Mouse (Mus musculus) olfactory bulb, adult 2 months (tissue): ENCODE measurements at regions not wholly inside any gene's neighbourhood (a gene's known extent, or its start where the extent isn't known, plus 50 kb on each side); places are given as distances from the start of the nearest gene placed in this dataset.

ENCODE experiments used
- H3K27ac ChIP-seq: fragments of 200-500 bp; 2 replicates; pipeline ENCODE4 v1.5.1; 2012; ENCODE audit warnings: low read depth, low read length; ENCODE audit not compliant: insufficient read depth
- H3K4me1 ChIP-seq: fragments of 200-500 bp; 2 replicates; pipeline ENCODE4 v1.6.1; 2012; ENCODE audit warnings: low read length; ENCODE audit not compliant: control insufficient read depth, insufficient read depth
- H3K4me3 ChIP-seq: fragments of 200-500 bp; 2 replicates; pipeline ENCODE4 v1.5.1; 2012; ENCODE audit warnings: mild to moderate bottlenecking, low read depth, low read length, moderate library complexity; ENCODE audit not compliant: insufficient read depth
- CTCF ChIP-seq: fragments of 200-500 bp; IDR thresholded peaks from 2 replicates; pipeline ENCODE4 v1.5.1; 2012; ENCODE audit warnings: low read depth, mild to moderate bottlenecking, low read length, moderate library complexity; ENCODE audit not compliant: insufficient read depth
- POLR2A ChIP-seq: fragments of 200-500 bp; IDR thresholded peaks from 2 replicates; pipeline ENCODE4 v1.6.1; 2012; ENCODE audit warnings: mild to moderate bottlenecking, low read depth, low read length, moderate library complexity; ENCODE audit not compliant: insufficient read depth
- WGBS: fragments of 180-500 bp; shearing (Covaris S2); methylation state at CpG from one replicate; pipeline ENCODE4 v1.1.7; 2018; 5-methylcytosine and 5-hydroxymethylcytosine counted together

DNA sequence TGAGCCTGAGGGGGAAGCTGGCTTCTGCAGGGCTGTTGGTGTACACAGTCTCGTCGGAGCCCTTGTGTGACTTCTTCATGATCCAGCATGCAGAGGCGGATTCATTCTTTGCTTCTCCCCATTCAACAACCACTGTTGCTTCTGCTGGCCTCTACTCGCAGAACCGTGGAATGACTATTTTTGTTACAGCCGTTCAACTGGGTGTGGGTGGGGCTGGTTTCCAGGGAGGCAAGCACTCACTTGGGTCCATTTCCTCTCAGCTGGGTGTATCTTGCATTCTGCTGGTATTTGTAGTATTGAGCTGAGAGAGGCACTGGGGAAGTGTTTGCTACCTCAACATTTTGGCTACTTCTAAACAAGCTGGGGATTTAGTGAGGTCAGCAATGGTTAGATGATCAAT is 197.3 kb upstream of the Klhl29 start:
- Histone ChIP-seq H3K4me3 (no peak overlapping the region), H3K27ac (no peak overlapping the region), H3K4me1 (peaks cover 5% of the 10 kb centered on the region; the same call in 1 of the 2 replicates)
- TF ChIP-seq POLR2A, result no peak
- TF ChIP-seq CTCF, result no peak
- 32% methylated on average over 6 of the region's 6 CpGs for WGBS

- 92% methylated on average over 5 of the region's 5 CpGs for WGBS
- Histone ChIP-seq H3K4me3 (no peak overlapping the region), H3K27ac (no peak overlapping the region), H3K4me1 (peaks cover 5% of the 10 kb centered on the region; the same call in 1 of the 2 replicates)
- no peak for TF ChIP-seq CTCF
- no peak for TF ChIP-seq POLR2A
These were observed 193.5 kb upstream of the Klhl29 start for GRCm38 (mm10) chr12:5568941-5569340.

GRCm38 (mm10) chr12:5566231-5566630 is 190.7 kb upstream of the Klhl29 start:
- H3K4me3 ChIP-seq, result no peak overlapping the region
- H3K4me1 ChIP-seq, result no peaks in the 10 kb centered on the region
- no peak for TF ChIP-seq CTCF
- no peak for TF ChIP-seq POLR2A
- H3K27ac ChIP-seq, result no peak overlapping the region
- WGBS, result 63% methylated on average over 2 of the region's 2 CpGs

DNA sequence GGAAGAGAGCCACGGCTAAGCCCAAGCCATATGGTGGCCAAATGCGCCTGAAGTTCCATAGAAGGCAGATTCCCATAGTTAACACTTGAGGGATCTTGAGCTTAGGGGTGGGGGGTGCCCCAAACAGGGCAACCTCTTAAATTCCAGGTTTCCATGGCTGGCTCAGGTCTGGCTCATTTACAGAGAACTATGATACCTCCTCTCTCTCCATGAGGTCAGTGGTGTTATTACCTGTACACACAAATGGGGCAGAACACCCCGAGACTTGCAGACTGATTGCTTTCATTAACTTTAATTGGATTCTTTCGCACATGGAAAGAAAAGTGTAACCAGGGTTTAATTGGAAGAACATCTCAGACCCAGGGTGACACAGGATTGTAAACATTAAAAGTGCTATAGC is 177.1 kb upstream of the Klhl29 start:
- WGBS, result 79% methylated on average over 4 of the region's 4 CpGs
- H3K4me3 ChIP-seq, result no peak overlapping the region
- TF ChIP-seq CTCF (no peak), POLR2A (no peak)
- H3K4me1 ChIP-seq, result peaks cover 2% of the 10 kb centered on the region; the same call in 1 of the 2 replicates
- no peak overlapping the region for H3K27ac ChIP-seq

DNA sequence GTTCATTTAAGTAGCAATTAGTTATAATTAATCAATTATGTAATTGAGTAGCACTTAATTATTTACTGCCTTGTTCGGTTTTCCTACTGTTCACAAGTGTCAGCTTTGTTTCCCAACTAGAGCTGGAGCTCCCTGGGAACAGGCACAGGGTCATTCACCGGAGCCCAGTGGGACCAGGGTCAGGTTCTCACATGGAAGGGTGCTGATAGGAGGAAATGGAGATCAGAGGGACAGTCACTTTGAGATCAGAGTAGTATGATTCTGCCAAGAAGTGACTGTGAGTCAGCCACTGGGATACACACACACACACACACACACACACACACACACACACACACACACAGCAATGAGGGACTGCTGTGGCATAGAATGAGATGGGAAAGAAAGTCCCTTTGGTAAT is 176.4 kb upstream of the Klhl29 start:
- H3K4me3 ChIP-seq, result no peak overlapping the region
- 69% methylated on average over 2 of the region's 2 CpGs for WGBS
- TF ChIP-seq POLR2A (no peak), CTCF (no peak)

DNA sequence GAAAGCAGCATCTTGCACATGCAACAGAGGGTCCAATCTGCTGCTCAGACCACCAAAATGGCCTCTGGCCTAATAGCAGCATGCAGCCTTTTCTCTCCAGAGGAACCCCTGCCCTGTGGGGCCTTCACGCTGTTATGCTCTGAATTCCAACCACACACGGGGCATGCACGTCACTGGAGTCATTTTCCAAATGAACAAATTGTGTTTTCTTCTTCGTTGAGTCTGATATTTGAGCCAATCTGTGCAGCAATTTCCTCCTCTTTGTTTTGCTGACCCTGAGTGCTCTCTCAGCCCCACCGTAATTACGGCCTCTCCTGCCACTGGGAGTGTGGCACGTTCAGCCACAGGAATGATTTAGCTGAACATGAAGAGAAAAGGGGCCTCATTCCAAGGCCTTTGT is 174.3 kb upstream of the Klhl29 start:
- 69% methylated on average over 7 of the region's 7 CpGs for WGBS
- TF ChIP-seq POLR2A, result no peak
- no peak for TF ChIP-seq CTCF
- no peak overlapping the region for H3K27ac ChIP-seq
- peaks cover 2% of the 10 kb centered on the region; the same call in 1 of the 2 replicates for H3K4me1 ChIP-seq
- H3K4me3 ChIP-seq, result no peak overlapping the region

More for the DNA sequence above, 176.4 kb upstream of the Klhl29 start:
- no peak overlapping the region for H3K27ac ChIP-seq
- peaks cover 2% of the 10 kb centered on the region; the same call in 1 of the 2 replicates for H3K4me1 ChIP-seq

- H3K4me3 ChIP-seq, result no peak overlapping the region
- H3K27ac ChIP-seq, result no peak overlapping the region
- TF ChIP-seq CTCF (no peak), POLR2A (no peak)
- WGBS, result 64% methylated on average over 5 of the region's 5 CpGs
- peaks cover 2% of the 10 kb centered on the region; the same call in 1 of the 2 replicates for H3K4me1 ChIP-seq
These were observed 172.2 kb upstream of the Klhl29 start for GRCm38 (mm10) chr12:5547698-5548097.

- TF ChIP-seq POLR2A, result no peak
- TF ChIP-seq CTCF, result no peak
- Histone ChIP-seq H3K4me3 (no peak overlapping the region), H3K27ac (no peak overlapping the region), H3K4me1 (no peaks in the 10 kb centered on the region)
These were observed 167.2 kb upstream of the Klhl29 start for GRCm38 (mm10) chr12:5542701-5543100.

GRCm38 (mm10) chr12:5496299-5496698 is 120.8 kb upstream of the Klhl29 start:
- TF ChIP-seq CTCF (no peak), POLR2A (no peak)
- 81% methylated on average over 4 of the region's 4 CpGs for WGBS

More at GRCm38 (mm10) chr12:5496299-5496698, 120.8 kb upstream of the Klhl29 start:
- Histone ChIP-seq H3K27ac (no peak overlapping the region), H3K4me3 (no peak overlapping the region), H3K4me1 (peaks cover 2% of the 10 kb centered on the region; the same call in 1 of the 2 replicates)
